Mouse (Mus musculus): Measurements from ENCODE around the gene Nthl1. TPM values are rescaled to one million over a fixed set of nuclear protein-coding genes. Genes with fewer than 3 reads are reported as not detected.
A peak's percentile ranks its signal among the peaks of the same experiment; 100 is the strongest.

The Nthl1 gene
- 9.6 and 9.9 TPM in 2 replicates for polyA plus RNA-seq (2015; fragmentation: Nextera tagmentation; extraction: Ambion mirVana)

DNA sequence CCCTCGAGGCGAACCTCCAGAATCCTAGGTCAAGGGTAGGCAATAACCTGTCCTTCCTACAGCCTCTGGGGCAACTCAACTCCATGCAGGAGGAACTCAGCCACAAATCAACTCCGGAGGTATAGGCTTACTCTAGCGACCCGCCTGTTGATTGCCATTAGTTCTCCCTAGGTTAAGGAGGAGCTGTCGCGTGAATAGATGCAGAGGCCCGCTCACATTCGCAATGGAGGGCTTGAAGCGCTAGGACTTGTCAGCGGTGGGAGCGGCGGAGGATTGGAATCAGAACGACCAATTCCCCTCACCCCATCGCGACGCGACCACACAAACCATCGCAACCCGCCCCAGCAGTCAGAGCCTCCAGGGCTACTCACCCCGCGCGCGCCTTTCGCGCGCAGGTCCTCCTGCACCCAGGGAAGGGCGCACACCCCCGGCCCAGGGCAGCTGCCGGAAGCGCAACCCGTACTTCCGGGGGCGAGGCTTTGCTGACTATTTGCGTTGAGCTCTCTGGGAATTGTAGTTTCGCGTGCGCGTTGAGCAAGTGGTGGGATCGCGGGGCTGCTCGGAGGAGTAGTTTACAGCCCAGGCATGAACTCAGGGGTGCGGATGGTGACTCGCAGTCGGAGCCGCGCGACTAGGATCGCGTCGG, at the start of gene Nthl1, which contains the start of gene Tsc2:
TSS of gene Nthl1 (plus strand) at position 514 of the 646 bp plus-strand sequence.
TSS of gene Tsc2 (minus strand) at position 464 of the 646 bp plus-strand sequence.
- H3K9ac ChIP-seq (ENCODE audit: low read depth, low read length), result peak within 1 kb of the TSS; percentile 81
- peak; percentile 93 for ATAC-seq
- H3K4me3 ChIP-seq (ENCODE audit: low read length), result peak within 1 kb of the TSS; percentile 73
- no peaks in the 10 kb centered on the region for H3K9me3 ChIP-seq (ENCODE audit: control insufficient read depth, low read length)
- 2% methylated on average over 51 of the region's 51 CpGs for WGBS
- H3K27ac ChIP-seq (ENCODE audit: low read depth, low read length), result peak within 1 kb of the TSS; percentile 69
- peaks cover 11% of the 10 kb centered on the region for H3K4me1 ChIP-seq (ENCODE audit: control insufficient read depth, insufficient read depth, low read depth, low read length)
- H3K36me3 ChIP-seq (ENCODE audit: control insufficient read depth, insufficient read depth, low read length), result peaks cover 15% of the 10 kb centered on the region; the same call in 1 of the 2 replicates
- peak within 1 kb of the TSS; percentile 78 for H3K4me2 ChIP-seq (ENCODE audit: low read length)
- H3K27me3 ChIP-seq (replicated peaks; ENCODE audit: control insufficient read depth, insufficient read depth, low read length), result no peaks in the 10 kb centered on the region

DNA sequence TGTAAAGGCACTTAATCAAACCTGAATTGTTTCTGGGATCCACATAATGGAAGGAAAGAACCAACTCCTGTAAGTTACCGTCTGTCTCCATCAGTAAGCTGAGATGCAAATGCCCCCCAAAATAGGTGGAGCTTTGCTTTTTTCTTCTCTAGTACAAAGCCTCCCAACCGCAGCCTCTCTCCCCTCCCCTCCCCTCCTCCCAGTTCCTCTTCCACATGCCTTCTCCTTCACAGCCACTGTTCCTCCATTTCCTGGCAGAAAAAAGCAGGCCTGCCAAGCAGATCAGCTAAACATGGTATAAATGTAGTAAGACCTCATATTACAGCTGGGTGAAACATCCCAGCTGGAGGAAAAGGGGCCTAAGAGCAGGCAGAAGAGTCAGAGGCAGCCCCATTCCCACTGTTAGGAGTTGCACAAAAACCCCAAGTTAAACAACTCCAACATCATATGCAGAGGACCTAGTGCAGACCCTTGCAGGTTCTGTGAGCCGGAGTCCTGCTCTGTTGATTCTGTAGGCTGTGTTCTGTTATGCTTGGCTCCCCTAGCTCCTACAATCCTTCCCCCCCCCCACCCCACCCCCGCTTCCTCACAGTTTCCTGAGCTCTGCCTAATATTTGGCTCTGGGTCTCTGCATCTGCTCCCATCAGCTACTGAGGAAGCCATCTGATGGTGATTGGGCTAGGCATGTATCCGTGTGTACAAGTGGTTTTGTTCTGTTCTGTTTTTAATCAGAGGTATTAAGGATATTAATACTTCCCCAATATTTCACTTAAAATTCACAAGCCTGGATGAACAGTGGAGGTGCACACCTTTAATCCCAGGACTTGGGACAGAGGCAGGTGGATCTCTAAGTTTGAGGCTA, 48.6 kb upstream of the Nthl1 start:
- Histone ChIP-seq H3K9me3 (ENCODE audit: control insufficient read depth, low read length) (no peaks in the 10 kb centered on the region), H3K4me2 (ENCODE audit: low read length) (no peak overlapping the region), H3K9ac (ENCODE audit: low read depth, low read length) (no peak overlapping the region; the same call in 1 of the 2 replicates), H3K27me3 (replicated peaks; ENCODE audit: control insufficient read depth, insufficient read depth, low read length) (no peaks in the 10 kb centered on the region), H3K4me3 (ENCODE audit: low read length) (no peak overlapping the region), H3K4me1 (ENCODE audit: control insufficient read depth, insufficient read depth, low read depth, low read length) (no peaks in the 10 kb centered on the region), H3K27ac (ENCODE audit: low read depth, low read length) (no peak overlapping the region), H3K36me3 (ENCODE audit: control insufficient read depth, insufficient read depth, low read length) (peaks cover 63% of the 10 kb centered on the region)
- WGBS, result 73% methylated on average over 5 of the region's 5 CpGs
- ATAC-seq, result no peak

DNA sequence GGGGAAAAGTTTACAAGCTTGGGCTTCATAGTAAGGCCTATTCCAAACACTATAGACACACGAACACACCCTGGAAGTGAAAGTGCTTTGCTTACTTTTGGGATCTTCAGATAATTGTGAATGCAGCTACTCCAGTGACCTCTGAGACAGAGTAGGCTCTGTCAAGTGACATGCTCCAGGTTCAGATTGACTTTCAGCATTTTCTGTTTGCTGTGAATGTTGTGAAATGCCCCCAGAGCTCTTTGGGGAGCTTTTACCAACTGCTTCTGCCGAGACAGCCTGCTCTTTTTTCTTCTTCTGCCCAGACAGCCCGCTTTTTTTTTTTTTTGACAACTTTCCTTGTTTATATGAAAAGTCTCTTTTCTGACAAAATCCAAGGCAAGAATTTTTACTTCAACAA, 48.0 kb upstream of the Nthl1 start:
- no peaks in the 10 kb centered on the region for H3K4me1 ChIP-seq (ENCODE audit: control insufficient read depth, insufficient read depth, low read depth, low read length)
- no peak overlapping the region for H3K4me3 ChIP-seq (ENCODE audit: low read length)
- peaks cover 65% of the 10 kb centered on the region for H3K36me3 ChIP-seq (ENCODE audit: control insufficient read depth, insufficient read depth, low read length)
- no peak overlapping the region for H3K27ac ChIP-seq (ENCODE audit: low read depth, low read length)
- no peak overlapping the region for H3K9ac ChIP-seq (ENCODE audit: low read depth, low read length)
- H3K27me3 ChIP-seq (replicated peaks; ENCODE audit: control insufficient read depth, insufficient read depth, low read length), result no peaks in the 10 kb centered on the region
- H3K9me3 ChIP-seq (ENCODE audit: control insufficient read depth, low read length), result no peaks in the 10 kb centered on the region
- WGBS, result 89% methylated on average over 3 of the region's 3 CpGs
- ATAC-seq, result no peak
- H3K4me2 ChIP-seq (ENCODE audit: low read length), result no peak overlapping the region

DNA sequence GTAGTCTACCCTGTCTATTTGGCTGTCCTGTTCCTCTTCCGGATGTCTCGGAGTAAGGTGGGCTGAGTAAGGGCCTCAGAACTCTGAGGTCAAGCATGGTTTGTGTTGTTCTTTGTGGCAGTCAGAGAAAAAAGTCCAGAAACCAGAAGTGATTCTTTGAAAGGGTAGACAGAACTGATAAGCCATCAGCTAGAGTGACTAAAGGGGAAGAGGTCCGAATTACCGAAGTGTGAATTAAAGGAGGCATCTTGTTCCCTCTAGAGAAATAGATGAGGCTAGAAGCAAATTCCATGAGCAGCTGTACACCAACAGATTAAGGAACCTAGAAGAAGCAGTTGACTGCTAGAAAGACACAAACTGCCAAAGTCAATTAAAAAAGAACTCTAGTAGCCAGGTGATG, 45.9 kb upstream of the Nthl1 start:
- WGBS, result 95% methylated on average over 4 of the region's 4 CpGs
- no peak for ATAC-seq
- H3K4me2 ChIP-seq (ENCODE audit: low read length), result no peak overlapping the region

DNA sequence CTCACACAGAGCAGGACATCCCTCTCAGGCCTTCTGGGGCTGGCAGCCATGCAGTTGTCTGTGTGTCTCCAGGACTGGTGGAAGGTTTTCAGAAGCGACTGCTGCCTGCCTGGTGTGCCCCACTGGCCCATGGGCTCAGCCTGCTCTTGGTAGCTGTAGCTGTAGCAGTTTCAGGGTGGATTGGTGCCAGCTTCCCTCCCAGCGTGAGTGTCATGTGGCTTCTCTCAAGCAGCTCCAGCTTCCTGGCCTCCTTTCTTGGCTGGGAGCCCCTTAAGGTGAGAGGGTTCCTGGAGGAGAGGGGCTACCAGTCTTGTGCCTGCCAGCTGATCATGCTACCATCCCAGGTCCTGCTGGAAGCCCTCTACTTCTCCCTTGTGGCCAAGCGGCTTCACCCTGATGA, 41.5 kb upstream of the Nthl1 start:
- ATAC-seq, result no peak
- Histone ChIP-seq H3K27me3 (replicated peaks; ENCODE audit: control insufficient read depth, insufficient read depth, low read length) (no peaks in the 10 kb centered on the region), H3K4me3 (ENCODE audit: low read length) (no peak overlapping the region), H3K4me2 (ENCODE audit: low read length) (no peak overlapping the region), H3K9ac (ENCODE audit: low read depth, low read length) (no peak overlapping the region), H3K4me1 (ENCODE audit: control insufficient read depth, insufficient read depth, low read depth, low read length) (no peaks in the 10 kb centered on the region), H3K36me3 (ENCODE audit: control insufficient read depth, insufficient read depth, low read length) (peaks cover 67% of the 10 kb centered on the region), H3K9me3 (ENCODE audit: control insufficient read depth, low read length) (no peaks in the 10 kb centered on the region), H3K27ac (ENCODE audit: low read depth, low read length) (no peak overlapping the region)
- 86% methylated on average over 3 of the region's 3 CpGs for WGBS

More for the DNA sequence above, 45.9 kb upstream of the Nthl1 start:
- no peaks in the 10 kb centered on the region for H3K4me1 ChIP-seq (ENCODE audit: control insufficient read depth, insufficient read depth, low read depth, low read length)
- H3K9me3 ChIP-seq (ENCODE audit: control insufficient read depth, low read length), result no peaks in the 10 kb centered on the region
- no peak overlapping the region for H3K4me3 ChIP-seq (ENCODE audit: low read length)
- no peak overlapping the region for H3K27ac ChIP-seq (ENCODE audit: low read depth, low read length)
- H3K9ac ChIP-seq (ENCODE audit: low read depth, low read length), result no peak overlapping the region
- H3K27me3 ChIP-seq (replicated peaks; ENCODE audit: control insufficient read depth, insufficient read depth, low read length), result no peaks in the 10 kb centered on the region
- peaks cover 60% of the 10 kb centered on the region for H3K36me3 ChIP-seq (ENCODE audit: control insufficient read depth, insufficient read depth, low read length)

DNA sequence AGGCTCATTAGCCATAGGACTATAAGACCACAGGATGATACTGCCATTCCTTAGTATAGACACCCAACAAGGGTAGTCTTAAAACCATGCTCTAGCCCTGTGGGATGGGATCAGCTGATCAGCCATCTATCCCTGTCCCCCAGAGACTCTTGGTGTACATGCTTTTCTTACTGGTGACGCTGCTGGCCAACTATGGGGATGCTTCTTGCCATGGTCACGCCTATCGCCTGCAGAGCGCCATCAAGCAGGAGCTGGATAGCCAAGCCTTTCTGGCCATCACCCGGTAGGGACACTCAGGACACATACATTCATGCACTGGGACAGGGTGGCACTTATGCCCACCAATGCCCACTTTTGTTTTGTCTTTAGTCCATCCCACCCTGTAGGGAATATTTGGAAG, 40.8 kb upstream of the Nthl1 start:
- no peak overlapping the region for H3K4me2 ChIP-seq (ENCODE audit: low read length)
- H3K36me3 ChIP-seq (ENCODE audit: control insufficient read depth, insufficient read depth, low read length), result peaks cover 68% of the 10 kb centered on the region
- no peak overlapping the region for H3K4me3 ChIP-seq (ENCODE audit: low read length)
- no peaks in the 10 kb centered on the region for H3K9me3 ChIP-seq (ENCODE audit: control insufficient read depth, low read length)
- 93% methylated on average over 5 of the region's 5 CpGs for WGBS
- H3K27me3 ChIP-seq (replicated peaks; ENCODE audit: control insufficient read depth, insufficient read depth, low read length), result no peaks in the 10 kb centered on the region
- H3K4me1 ChIP-seq (ENCODE audit: control insufficient read depth, insufficient read depth, low read depth, low read length), result no peaks in the 10 kb centered on the region
- no peak overlapping the region for H3K27ac ChIP-seq (ENCODE audit: low read depth, low read length)
- ATAC-seq, result no peak
- no peak overlapping the region for H3K9ac ChIP-seq (ENCODE audit: low read depth, low read length)

DNA sequence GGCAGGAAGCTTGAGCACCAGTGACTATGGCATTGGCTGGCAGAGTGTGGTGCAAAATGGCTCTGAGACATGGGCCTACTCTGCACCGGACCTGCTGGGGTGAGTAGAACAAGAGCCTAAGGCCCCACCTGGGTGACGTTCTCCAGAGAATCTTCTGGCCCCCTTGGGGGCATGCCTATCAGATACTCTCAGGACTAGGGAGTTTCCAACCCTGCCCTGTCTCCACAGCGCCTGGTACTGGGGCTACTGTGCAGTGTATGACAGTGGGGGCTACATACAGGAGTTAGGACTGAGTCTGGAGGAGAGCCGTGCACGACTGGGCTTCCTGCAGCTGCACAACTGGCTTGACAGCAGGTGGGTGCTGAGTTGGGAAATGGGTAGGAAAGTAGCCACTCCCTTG, 39.2 kb upstream of the Nthl1 start:
- Histone ChIP-seq H3K9ac (ENCODE audit: low read depth, low read length) (no peak overlapping the region), H3K4me2 (ENCODE audit: low read length) (no peak overlapping the region), H3K9me3 (ENCODE audit: control insufficient read depth, low read length) (no peaks in the 10 kb centered on the region), H3K36me3 (ENCODE audit: control insufficient read depth, insufficient read depth, low read length) (peaks cover 69% of the 10 kb centered on the region), H3K27me3 (replicated peaks; ENCODE audit: control insufficient read depth, insufficient read depth, low read length) (no peaks in the 10 kb centered on the region), H3K4me1 (ENCODE audit: control insufficient read depth, insufficient read depth, low read depth, low read length) (no peaks in the 10 kb centered on the region), H3K27ac (ENCODE audit: low read depth, low read length) (no peak overlapping the region), H3K4me3 (ENCODE audit: low read length) (no peak overlapping the region)
- ATAC-seq, result no peak
- WGBS, result 94% methylated on average over 5 of the region's 5 CpGs

DNA sequence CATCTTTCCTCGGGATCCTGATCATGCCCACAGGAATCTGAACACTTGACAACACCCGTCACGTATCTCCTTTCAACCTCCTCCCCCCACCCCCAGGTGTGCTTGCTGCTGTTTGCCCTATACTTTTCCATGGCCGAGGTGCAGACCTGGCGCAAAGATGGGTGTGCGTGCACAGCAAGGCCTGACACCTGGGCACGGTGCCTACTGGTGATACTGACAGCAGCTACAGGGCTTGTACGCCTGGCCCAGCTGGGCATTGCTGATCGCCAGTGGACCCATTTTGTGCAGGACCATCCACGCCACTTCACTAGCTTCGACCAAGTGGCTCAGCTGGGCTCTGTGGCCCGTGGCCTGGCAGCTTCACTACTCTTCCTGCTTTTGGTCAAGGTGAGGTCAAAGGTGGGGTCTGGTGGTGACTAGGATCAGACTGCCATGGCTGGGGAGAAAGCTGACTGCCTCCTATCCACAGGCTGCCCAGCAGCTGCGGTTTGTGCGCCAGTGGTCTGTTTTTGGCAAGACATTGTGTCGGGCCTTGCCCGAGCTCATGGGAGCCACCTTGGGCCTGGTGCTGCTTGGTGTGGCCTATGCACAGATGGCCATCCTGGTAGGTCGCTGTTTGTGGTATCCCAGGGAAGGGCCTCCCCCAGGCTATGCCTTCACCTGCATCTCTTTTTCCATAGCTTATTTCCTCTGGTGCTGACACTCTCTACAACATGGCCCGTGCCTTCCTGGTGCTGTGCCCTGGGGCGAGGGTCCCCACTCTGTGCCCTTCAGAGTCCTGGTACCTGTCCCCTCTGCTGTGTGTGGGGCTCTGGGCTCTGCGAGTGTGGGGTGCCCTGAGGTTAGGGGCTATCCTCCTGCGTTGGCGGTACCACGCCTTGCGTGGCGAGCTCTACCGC, 38.2 kb upstream of the Nthl1 start:
- H3K9ac ChIP-seq (ENCODE audit: low read depth, low read length), result no peak overlapping the region
- H3K27ac ChIP-seq (ENCODE audit: low read depth, low read length), result no peak overlapping the region
- H3K4me2 ChIP-seq (ENCODE audit: low read length), result no peak overlapping the region
- no peaks in the 10 kb centered on the region for H3K27me3 ChIP-seq (replicated peaks; ENCODE audit: control insufficient read depth, insufficient read depth, low read length)
- H3K4me1 ChIP-seq (ENCODE audit: control insufficient read depth, insufficient read depth, low read depth, low read length), result no peaks in the 10 kb centered on the region
- H3K4me3 ChIP-seq (ENCODE audit: low read length), result no peak overlapping the region
- peaks cover 70% of the 10 kb centered on the region for H3K36me3 ChIP-seq (ENCODE audit: control insufficient read depth, insufficient read depth, low read length)
- WGBS, result 94% methylated on average over 26 of the region's 26 CpGs
- no peaks in the 10 kb centered on the region for H3K9me3 ChIP-seq (ENCODE audit: control insufficient read depth, low read length)
- ATAC-seq, result no peak
